Mouse (Mus musculus) MEL (cell line): ENCODE data around the gene Ssb. TPM values are rescaled to one million over a fixed set of nuclear protein-coding genes. Genes with fewer than 3 reads are reported as not detected.

ENCODE experiments used
- DNase-seq: peaks from one replicate; pipeline ENCODE4 v3.0.0; 2011; ENCODE audit warnings: low read depth, low spot score
- H3K27ac ChIP-seq: 2 replicates; pipeline ENCODE4 v1.5.1; 2012; ENCODE audit warnings: low read depth, mild to moderate bottlenecking, control low read depth, low read length, moderate library complexity; ENCODE audit not compliant: control insufficient read depth
- H3K27me3 ChIP-seq, 2 experiments: fragments of 150-350 bp in 1 of 2; sonication (generic) in 1 of 2; 2 replicates each; pipeline ENCODE4 v1.6.1; 2012; ENCODE audit warnings: low read length in 2 of 2, mild to moderate bottlenecking in 2 of 2, improper control_type of control experiment in 1 of 2, moderate library complexity in 1 of 2; ENCODE audit not compliant: insufficient read depth in 2 of 2, control insufficient read depth in 1 of 2
- H3K36me3 ChIP-seq, 2 experiments: 2 replicates each; pipeline ENCODE4 v1.6.1; 2012 to 2014; ENCODE audit warnings: low read length in 2 of 2, improper control_type of control experiment in 1 of 2, inconsistent platforms in 1 of 2, mild to moderate bottlenecking in 1 of 2; ENCODE audit not compliant: insufficient read depth in 2 of 2, control insufficient read depth in 1 of 2
- H3K4me1 ChIP-seq, 2 experiments: fragments of 150-350 bp in 1 of 2; sonication (generic) in 1 of 2; 2 replicates each; pipeline ENCODE4 v1.6.1; 2012; ENCODE audit warnings: low read length in 2 of 2, improper control_type of control experiment in 1 of 2, mild to moderate bottlenecking in 1 of 2; ENCODE audit not compliant: insufficient read depth in 2 of 2, control insufficient read depth in 1 of 2
- H3K4me3 ChIP-seq, 2 experiments: fragments of 150-350 bp in 1 of 2; sonication (generic) in 1 of 2; 2 replicates each; pipeline ENCODE4 v1.5.1; 2012; ENCODE audit warnings: low read depth in 2 of 2, low read length in 2 of 2, mild to moderate bottlenecking in 2 of 2, moderate library complexity in 2 of 2, control low read depth in 1 of 2, improper control_type of control experiment in 1 of 2; ENCODE audit not compliant: control insufficient read depth in 1 of 2, insufficient read depth in 1 of 2
- H3K79me2 ChIP-seq: 2 replicates; pipeline ENCODE4 v1.6.1; 2012; ENCODE audit warnings: mild to moderate bottlenecking, low read length, moderate library complexity; ENCODE audit not compliant: control insufficient read depth, poor library complexity, insufficient read depth
- H3K9ac ChIP-seq: 2 replicates; pipeline ENCODE4 v1.6.1; 2012; ENCODE audit warnings: low read depth, mild to moderate bottlenecking, control low read depth, low read length, moderate library complexity; ENCODE audit not compliant: control insufficient read depth, poor library complexity, severe bottlenecking
- H3K9me3 ChIP-seq: fragments of 150-350 bp; sonication (generic); replicated peaks from 2 replicates; pipeline ENCODE4 v1.6.1; 2012; ENCODE audit warnings: mild to moderate bottlenecking, low read length, improper control_type of control experiment, moderate library complexity; ENCODE audit not compliant: insufficient read depth
- BHLHE40 ChIP-seq: IDR thresholded peaks from 2 replicates; pipeline ENCODE4 v1.6.1; 2012; ENCODE audit warnings: low read depth, mild to moderate bottlenecking, inconsistent platforms, low read length, improper control_type of control experiment, borderline replicate concordance
- CHD1 ChIP-seq: IDR thresholded peaks from 2 replicates; pipeline ENCODE4 v1.6.1; 2012; ENCODE audit warnings: low read depth, mild to moderate bottlenecking, inconsistent platforms, low read length, improper control_type of control experiment
- CHD2 ChIP-seq: IDR thresholded peaks from 2 replicates; pipeline ENCODE4 v1.6.1; 2011; ENCODE audit warnings: low read length, improper control_type of control experiment
- CTCF ChIP-seq, 3 experiments: IDR thresholded peaks in 2 of 3; conservative IDR thresholded peaks in 1 of 3; 2 replicates each; pipeline ENCODE4 v1.5.1; 2011 to 2012; ENCODE audit warnings: low read length in 3 of 3, low read depth in 2 of 3, mild to moderate bottlenecking in 2 of 3, improper control_type of control experiment in 1 of 3, inconsistent platforms in 1 of 3, mixed read lengths in 1 of 3, moderate library complexity in 1 of 3; ENCODE audit not compliant: control insufficient read depth in 1 of 3, insufficient read depth in 1 of 3, poor library complexity in 1 of 3, severe bottlenecking in 1 of 3
- EP300 ChIP-seq, 2 experiments: IDR thresholded peaks; 2 replicates each; pipeline ENCODE4 v1.6.1; 2011; ENCODE audit warnings: improper control_type of control experiment in 2 of 2, low read length in 2 of 2, low read depth in 1 of 2, mild to moderate bottlenecking in 1 of 2
- HCFC1 ChIP-seq: IDR thresholded peaks from 2 replicates; pipeline ENCODE4 v1.6.1; 2012; ENCODE audit warnings: low read depth, mild to moderate bottlenecking, inconsistent platforms, low read length, improper control_type of control experiment, moderate library complexity
- MAFK ChIP-seq: IDR thresholded peaks from 2 replicates; pipeline ENCODE4 v1.6.1; 2011; ENCODE audit warnings: low read depth, mild to moderate bottlenecking, low read length, improper control_type of control experiment, borderline replicate concordance
- MAX ChIP-seq: IDR thresholded peaks from 2 replicates; pipeline ENCODE4 v1.6.1; 2011; ENCODE audit warnings: low read length, improper control_type of control experiment
- MXI1 ChIP-seq: IDR thresholded peaks from 2 replicates; pipeline ENCODE4 v1.6.1; 2011; ENCODE audit warnings: mild to moderate bottlenecking, low read depth, low read length, improper control_type of control experiment
- MYB ChIP-seq: IDR thresholded peaks from 2 replicates; pipeline ENCODE4 v1.6.1; 2011; ENCODE audit warnings: mild to moderate bottlenecking, low read depth, low read length, improper control_type of control experiment
- MYC ChIP-seq: IDR thresholded peaks from 2 replicates; pipeline ENCODE4 v1.6.1; 2011; ENCODE audit warnings: low read depth, mild to moderate bottlenecking, low read length, improper control_type of control experiment, moderate library complexity
- NELFE ChIP-seq: IDR thresholded peaks from 2 replicates; pipeline ENCODE4 v1.6.1; 2011; ENCODE audit warnings: low read depth, low read length, improper control_type of control experiment
- NRF1 ChIP-seq: IDR thresholded peaks from 2 replicates; pipeline ENCODE4 v1.6.1; 2014; ENCODE audit warnings: low read depth, mild to moderate bottlenecking, inconsistent platforms, low read length, improper control_type of control experiment, moderate library complexity; ENCODE audit not compliant: poor library complexity, insufficient read depth, severe bottlenecking
- POLR2A ChIP-seq, 2 experiments: IDR thresholded peaks; 2 replicates each; pipeline ENCODE4 v1.6.1; 2011 to 2012; ENCODE audit warnings: low read length in 2 of 2, mild to moderate bottlenecking in 2 of 2, control low read depth in 1 of 2, improper control_type of control experiment in 1 of 2, low read depth in 1 of 2, moderate library complexity in 1 of 2; ENCODE audit not compliant: control insufficient read depth in 1 of 2, insufficient read depth in 1 of 2, poor library complexity in 1 of 2
- POLR2AphosphoS2 ChIP-seq: IDR thresholded peaks from 2 replicates; pipeline ENCODE4 v1.6.1; 2011; ENCODE audit warnings: low read length, improper control_type of control experiment
- RAD21 ChIP-seq: IDR thresholded peaks from 2 replicates; pipeline ENCODE4 v1.6.1; 2011; ENCODE audit warnings: mild to moderate bottlenecking, low read depth, low read length, improper control_type of control experiment
- TAL1 ChIP-seq: IDR thresholded peaks from 2 replicates; pipeline ENCODE4 v1.6.1; 2012; ENCODE audit warnings: mild to moderate bottlenecking, inconsistent platforms, low read length, moderate library complexity, mixed read lengths
- UBTF ChIP-seq: IDR thresholded peaks from 2 replicates; pipeline ENCODE4 v1.6.1; 2012; ENCODE audit warnings: low read depth, mild to moderate bottlenecking, inconsistent platforms, low read length, improper control_type of control experiment, moderate library complexity, borderline replicate concordance; ENCODE audit not compliant: insufficient read depth
- USF1 ChIP-seq: IDR thresholded peaks from 2 replicates; pipeline ENCODE4 v1.6.1; 2014; ENCODE audit warnings: low read depth, mild to moderate bottlenecking, inconsistent platforms, low read length, improper control_type of control experiment, moderate library complexity
- USF2 ChIP-seq, 2 experiments: IDR thresholded peaks; 2 replicates each; pipeline ENCODE4 v1.6.1; 2011 to 2012; ENCODE audit warnings: improper control_type of control experiment in 2 of 2, low read length in 2 of 2, borderline replicate concordance in 1 of 2, inconsistent platforms in 1 of 2, low read depth in 1 of 2, mild to moderate bottlenecking in 1 of 2; ENCODE audit not compliant: insufficient read depth in 1 of 2
- polyA plus RNA-seq, 2 experiments: library from polyadenylated mRNA; stranded (reverse) in 1 of 2; unstranded in 1 of 2; fragments of >175 nt in 1 of 2; fragments of >200 nt in 1 of 2; gene quantifications; 2 replicates each; pipeline versions ENCODE4 v1.2.1 to v1.2.4; 2012; ENCODE audit warnings: low replicate concordance in 2 of 2, low read depth in 1 of 2; ENCODE audit not compliant: insufficient read length in 2 of 2, insufficient read depth in 1 of 2, missing spikeins in 1 of 2
- total RNA-seq: library from RNA; depleted of rRNA; stranded (reverse); fragments of 300-350 nt; gene quantifications from 2 replicates; pipeline ENCODE4 v1.2.3, GENCODE M21; 2012

The Ssb gene
- total and polyA plus RNA-seq, 3 experiments, result 219 to 1,377 (median 357) TPM

DNA sequence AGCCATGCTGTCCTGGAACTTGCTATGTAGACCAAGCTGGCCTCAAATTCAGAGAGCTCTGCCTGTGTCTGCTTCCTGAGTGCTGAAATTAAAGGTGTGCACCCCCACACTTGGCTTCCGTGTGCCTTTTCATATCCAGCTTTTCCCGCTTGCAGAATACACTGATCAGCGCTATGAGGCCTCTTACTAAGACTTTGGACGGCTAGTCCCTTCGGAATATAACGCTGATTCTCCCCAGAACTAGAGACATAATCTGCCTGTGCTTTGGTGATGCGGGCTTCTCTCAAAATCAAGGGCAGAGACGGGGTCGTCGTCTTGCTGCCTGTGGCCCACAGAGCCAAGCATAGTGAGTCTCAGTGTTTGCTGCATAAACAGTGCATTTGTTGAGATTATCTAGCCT lies 35.5 kb upstream of the Ssb start:
- no peak overlapping the region for H3K9ac ChIP-seq
- no peaks in the 10 kb centered on the region for H3K27me3 ChIP-seq
- no peaks in the 10 kb centered on the region for H3K9me3 ChIP-seq
- H3K4me1 ChIP-seq, result peaks cover 9% of the 10 kb centered on the region in 2 experiments
- H3K27ac ChIP-seq, result no peak overlapping the region
- no peak for DNase-seq
- TF ChIP-seq POLR2A (IDR thresholded peaks at IDR 0.05; ENCODE audit: control insufficient read depth in 1 of 2, insufficient read depth in 1 of 2, low read depth in 1 of 2, low read length in 2 of 2, poor library complexity in 1 of 2) (no peak), USF1 (no peak), MAFK (no peak), HCFC1 (no peak), CHD1 (no peak), CHD2 (no peak), USF2 (IDR thresholded peaks at IDR 0.05; ENCODE audit: borderline replicate concordance in 1 of 2, insufficient read depth in 1 of 2, low read depth in 1 of 2, low read length in 2 of 2) (no peak), NELFE (no peak), NRF1 (no peak), MYB (no peak), EP300 (IDR thresholded peaks at IDR 0.05; ENCODE audit: low read depth in 1 of 2, low read length in 2 of 2) (no peak)
- H3K36me3 ChIP-seq, result peaks cover 0 to 14% of the 10 kb centered on the region in 2 experiments; a peak in 3 of 4 replicates
- H3K4me3 ChIP-seq, result no peak overlapping the region
- peaks cover 14% of the 10 kb centered on the region for H3K79me2 ChIP-seq

DNA sequence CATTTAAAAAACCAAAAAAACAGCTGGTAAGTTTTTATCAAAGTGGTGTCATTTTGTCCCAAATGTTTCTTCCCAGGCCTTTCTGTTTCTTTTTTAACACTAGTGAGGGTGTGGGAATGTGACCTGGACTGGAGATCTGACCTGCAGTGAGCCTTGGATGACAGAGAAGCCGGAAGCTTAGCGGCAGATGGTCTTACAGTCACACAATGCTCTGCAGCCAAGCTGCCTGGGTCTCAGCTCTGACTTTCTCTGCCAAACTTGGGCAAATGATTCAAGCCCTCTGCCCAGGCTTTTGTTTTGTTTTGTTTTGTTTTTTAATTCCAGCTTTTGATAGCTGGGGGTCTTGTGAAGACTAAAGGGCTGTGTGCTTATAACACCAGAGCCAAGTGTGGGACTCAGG lies 35.0 kb upstream of the Ssb start:
- no peak overlapping the region for H3K27ac ChIP-seq
- peaks cover 0 to 13% of the 10 kb centered on the region in 2 experiments; a peak in 3 of 4 replicates for H3K36me3 ChIP-seq

More for the DNA sequence above, 35.0 kb upstream of the Ssb start:
- Histone ChIP-seq H3K27me3 (no peaks in the 10 kb centered on the region), H3K79me2 (peaks cover 14% of the 10 kb centered on the region), H3K9ac (no peak overlapping the region), H3K9me3 (no peaks in the 10 kb centered on the region), H3K4me3 (no peak overlapping the region), H3K4me1 (peaks cover 8 to 9% of the 10 kb centered on the region in 2 experiments)
- TF ChIP-seq MAX, result no peak
- no peak for TF ChIP-seq MXI1
- no peak for TF ChIP-seq CHD2
- no peak for TF ChIP-seq POLR2AphosphoS2
- no peak for TF ChIP-seq TAL1
- TF ChIP-seq CTCF (IDR thresholded peaks at IDR 0.05 in 2 of 3, conservative IDR thresholded peaks at IDR 0.05 in 1 of 3; ENCODE audit: control insufficient read depth in 1 of 3, insufficient read depth in 1 of 3, low read depth in 2 of 3, low read length in 3 of 3, poor library complexity in 1 of 3, severe bottlenecking in 1 of 3), result no peak
- TF ChIP-seq NELFE, result no peak
- no peak for TF ChIP-seq MYC
- no peak for TF ChIP-seq BHLHE40
- no peak for TF ChIP-seq UBTF
- no peak for TF ChIP-seq RAD21
- TF ChIP-seq CHD1, result no peak
- no peak for DNase-seq
